Mouse (Mus musculus) cerebellum, postnatal 25 days (tissue): ENCODE data around the gene Naa60.

ENCODE experiments used
- DNase-seq, 2 experiments: peaks; one replicate each; pipeline ENCODE4 v3.0.0; 2021; ENCODE audit warnings: mixed read lengths in 2 of 2

The Naa60 gene

GRCm38 (mm10) chr16:3891621-3892295, 19.6 kb downstream of the Naa60 start:
- DNase-seq: no peak

GRCm38 (mm10) chr16:3893739-3894138, 21.6 kb downstream of the Naa60 start:
- no peak for DNase-seq

GRCm38 (mm10) chr16:3895173-3895792, 23.1 kb downstream of the Naa60 start:
- DNase-seq: no peak

GRCm38 (mm10) chr16:3896046-3896445, 23.9 kb downstream of the Naa60 start:
- DNase-seq: no peak

GRCm38 (mm10) chr16:3896553-3896952, 24.4 kb downstream of the Naa60 start:
- no peak for DNase-seq

- no peak for DNase-seq
Observed at GRCm38 (mm10) chr16:3907471-3907870, 35.3 kb downstream of the Naa60 start.

GRCm38 (mm10) chr16:3908537-3909111, 36.4 kb downstream of the Naa60 start, which contains the start of the genes 1700037C18Rik and Cluap1:
Gene 1700037C18Rik, minus strand, starts transcription at chr16:3908689.
Gene Cluap1, plus strand, starts transcription at chr16:3908801.
- peak; percentile 93 to 95 for DNase-seq

GRCm38 (mm10) chr16:3909118-3909517, 36.9 kb downstream of the Naa60 start:
- DNase-seq: no peak

- DNase-seq: no peak
Observed at GRCm38 (mm10) chr16:3920756-3921155, 48.6 kb downstream of the Naa60 start.

- no peak for DNase-seq
Observed at GRCm38 (mm10) chr16:3923515-3923914, 51.3 kb downstream of the Naa60 start.

GRCm38 (mm10) chr16:3923966-3924365, 51.8 kb downstream of the Naa60 start:
- DNase-seq: no peak

GRCm38 (mm10) chr16:3928582-3928981, 56.4 kb downstream of the Naa60 start:
- DNase-seq: no peak

- DNase-seq: no peak
Observed at GRCm38 (mm10) chr16:3929151-3929550, 57.0 kb downstream of the Naa60 start.

- DNase-seq: no peak
Observed at GRCm38 (mm10) chr16:3933536-3933935, 61.4 kb downstream of the Naa60 start.

GRCm38 (mm10) chr16:3934091-3934490, 61.9 kb downstream of the Naa60 start:
- no peak for DNase-seq

- no peak for DNase-seq
Observed at GRCm38 (mm10) chr16:3934701-3935100, 62.5 kb downstream of the Naa60 start.

- no peak for DNase-seq
Observed at GRCm38 (mm10) chr16:3951141-3951540, 79.0 kb downstream of the Naa60 start.
